Mouse (Mus musculus) gastrocnemius, adult 18-20 months (tissue): ENCODE measurements at regions not wholly inside any gene's neighbourhood (a gene's known extent, or its start where the extent isn't known, plus 50 kb on each side); places are given as distances from the start of the nearest gene placed in this dataset.

Source experiments
- DNase-seq: peaks from one replicate; pipeline ENCODE4 v3.0.0; 2021; ENCODE audit warnings: low spot score

DNA sequence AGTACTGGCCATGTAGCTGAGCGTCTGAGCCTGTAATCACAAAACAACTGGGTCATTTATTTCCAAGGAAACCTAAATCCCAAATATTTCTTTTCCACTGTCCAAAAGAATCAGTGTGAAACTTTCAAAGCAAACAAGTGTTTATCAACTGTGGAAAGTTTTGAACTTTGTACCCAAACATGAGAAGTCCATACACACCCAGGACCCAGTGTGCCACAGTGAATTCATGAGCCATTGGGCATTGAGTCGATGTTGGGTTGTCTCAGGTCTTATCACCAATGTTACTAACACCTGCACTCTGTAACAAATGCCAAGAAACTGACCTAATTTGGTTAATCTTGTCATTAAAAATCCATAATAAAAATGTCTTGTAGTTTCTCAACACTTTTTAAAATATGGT is 305.8 kb upstream of the Igfbp3 start:
- no peak for DNase-seq

DNA sequence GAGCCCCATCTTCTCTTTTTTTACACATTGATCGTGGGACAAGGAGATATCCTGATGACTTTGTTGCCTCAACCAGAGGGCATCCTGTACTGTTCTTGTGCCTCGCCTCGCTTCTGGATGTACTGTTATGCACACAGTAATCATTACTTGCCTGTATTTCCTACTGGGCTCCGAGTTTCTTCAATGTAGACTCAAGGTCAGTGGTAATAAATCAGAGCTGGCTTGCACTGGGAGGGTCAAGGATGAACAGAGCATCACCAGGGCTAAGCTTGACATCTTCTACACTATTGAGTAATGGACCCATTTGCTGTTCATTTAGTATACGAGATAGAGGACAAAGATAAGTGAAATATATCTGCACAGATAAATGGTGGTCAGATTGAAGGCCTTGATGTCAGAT is 295.1 kb upstream of the Igfbp3 start:
- DNase-seq: no peak

DNA sequence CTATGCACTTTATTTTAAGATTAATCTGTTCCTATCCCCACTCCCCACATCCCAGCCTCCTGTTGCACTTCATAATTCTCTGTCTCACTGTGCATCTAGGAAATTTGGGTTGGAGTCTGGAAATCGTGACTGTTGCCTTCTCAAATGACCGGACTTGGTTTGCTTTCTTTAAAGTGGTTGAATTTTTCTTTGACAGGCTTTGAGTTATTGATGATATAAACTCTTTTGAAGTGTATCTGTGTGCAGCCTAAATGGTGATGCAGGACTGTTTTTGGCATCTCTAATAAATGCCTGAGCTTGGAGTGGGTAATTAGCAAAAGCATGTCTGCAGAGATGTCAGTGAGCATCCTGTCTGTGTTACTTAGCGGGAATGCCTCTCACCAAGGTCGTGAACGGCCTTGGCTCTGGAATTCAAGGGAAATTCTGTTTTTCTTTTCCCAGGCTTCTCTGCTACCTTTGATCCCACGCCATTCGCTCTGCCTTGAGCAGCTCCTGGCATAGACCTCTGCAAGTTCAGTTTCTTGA is 292.8 kb upstream of the Igfbp3 start:
- DNase-seq: no peak

DNA sequence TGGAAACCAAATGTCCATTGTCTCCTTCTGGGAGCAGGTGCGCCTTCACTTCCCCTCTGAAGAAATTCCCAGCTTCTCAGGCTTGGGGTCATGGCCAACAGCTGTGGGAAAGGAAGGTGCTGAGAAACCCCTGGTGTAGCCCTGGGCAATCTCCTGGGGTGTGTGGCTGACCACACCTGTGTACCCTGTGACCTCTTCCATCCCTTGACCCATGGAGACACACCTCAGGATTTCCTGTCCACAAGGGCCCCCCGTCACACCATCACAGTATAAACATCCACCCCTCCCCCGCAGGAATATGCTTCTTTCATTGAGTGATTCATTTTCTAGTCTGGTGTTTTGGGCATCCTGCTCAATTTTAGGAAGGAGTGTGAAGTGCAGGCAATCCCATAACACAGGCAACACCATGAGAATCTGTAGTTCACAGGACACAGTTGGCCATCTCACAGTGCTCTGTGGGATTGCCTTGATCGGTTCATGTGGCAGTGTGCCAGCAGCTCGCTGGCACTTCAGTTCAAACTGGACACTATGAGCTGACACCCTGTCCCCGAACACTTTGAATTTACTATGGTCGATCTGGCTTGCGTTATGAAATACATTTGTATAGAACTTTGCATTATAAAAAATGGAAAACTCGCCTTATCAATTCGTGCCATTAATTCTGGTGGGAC is 291.1 kb upstream of the Igfbp3 start:
- peak; percentile 3 for DNase-seq

DNA sequence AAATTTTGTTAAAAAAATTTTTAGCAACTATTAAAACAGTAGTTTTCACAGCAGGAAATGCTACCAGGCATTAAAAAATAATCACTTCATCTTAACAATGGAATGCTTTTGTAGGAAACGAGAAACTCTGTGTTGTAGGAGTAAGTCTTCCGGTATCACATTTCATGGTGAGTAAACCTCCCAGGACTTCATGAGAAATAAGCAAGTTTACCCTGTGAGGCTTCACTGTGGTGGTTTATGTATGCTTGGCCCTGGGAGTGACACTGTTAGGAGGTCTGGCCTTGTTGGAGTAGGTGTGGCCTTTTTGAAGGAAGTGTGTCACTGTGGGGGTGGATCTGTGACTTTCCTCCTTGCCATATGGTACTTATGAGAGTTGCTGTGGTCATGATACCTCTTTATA is 289.0 kb upstream of the Igfbp3 start:
- DNase-seq: no peak

DNA sequence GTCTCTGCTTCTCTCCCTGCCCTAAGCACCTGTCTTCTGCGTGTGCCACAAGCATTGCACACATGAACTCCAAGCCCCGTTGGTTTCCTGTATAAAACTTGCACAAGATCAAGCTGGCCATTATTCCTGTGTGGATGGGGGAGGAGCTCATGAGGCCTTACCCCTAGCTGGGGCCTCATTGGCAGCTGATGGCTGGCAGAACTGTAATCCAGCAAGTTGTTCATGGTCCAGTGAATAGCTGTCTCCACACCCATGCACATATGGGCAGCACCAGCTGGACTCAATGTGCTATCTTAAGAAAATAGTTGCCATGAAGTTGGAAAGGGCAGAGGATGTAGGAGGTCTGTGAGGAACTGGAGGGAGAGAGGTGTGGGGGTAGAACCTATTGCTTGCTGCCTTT is 288.3 kb upstream of the Igfbp3 start:
- no peak for DNase-seq

DNA sequence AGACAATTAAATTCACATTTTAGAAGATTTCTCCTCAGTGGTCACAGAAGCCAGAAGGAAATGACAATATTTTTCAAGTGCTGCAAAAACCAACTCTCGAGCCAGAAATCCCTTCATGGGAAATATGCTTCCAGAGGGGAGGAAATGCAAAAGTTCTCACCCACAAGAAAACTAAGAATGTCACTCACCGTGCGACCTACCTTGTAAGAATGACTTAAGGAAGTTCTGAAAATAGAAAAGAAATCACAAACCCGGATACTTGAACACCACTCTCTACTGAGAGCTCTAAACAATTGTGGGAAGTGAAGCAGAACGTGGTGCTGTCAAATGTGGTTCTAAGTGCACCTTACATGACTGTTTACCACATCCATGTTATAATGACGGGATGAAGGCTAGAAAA is 284.1 kb upstream of the Igfbp3 start:
- DNase-seq: no peak

DNA sequence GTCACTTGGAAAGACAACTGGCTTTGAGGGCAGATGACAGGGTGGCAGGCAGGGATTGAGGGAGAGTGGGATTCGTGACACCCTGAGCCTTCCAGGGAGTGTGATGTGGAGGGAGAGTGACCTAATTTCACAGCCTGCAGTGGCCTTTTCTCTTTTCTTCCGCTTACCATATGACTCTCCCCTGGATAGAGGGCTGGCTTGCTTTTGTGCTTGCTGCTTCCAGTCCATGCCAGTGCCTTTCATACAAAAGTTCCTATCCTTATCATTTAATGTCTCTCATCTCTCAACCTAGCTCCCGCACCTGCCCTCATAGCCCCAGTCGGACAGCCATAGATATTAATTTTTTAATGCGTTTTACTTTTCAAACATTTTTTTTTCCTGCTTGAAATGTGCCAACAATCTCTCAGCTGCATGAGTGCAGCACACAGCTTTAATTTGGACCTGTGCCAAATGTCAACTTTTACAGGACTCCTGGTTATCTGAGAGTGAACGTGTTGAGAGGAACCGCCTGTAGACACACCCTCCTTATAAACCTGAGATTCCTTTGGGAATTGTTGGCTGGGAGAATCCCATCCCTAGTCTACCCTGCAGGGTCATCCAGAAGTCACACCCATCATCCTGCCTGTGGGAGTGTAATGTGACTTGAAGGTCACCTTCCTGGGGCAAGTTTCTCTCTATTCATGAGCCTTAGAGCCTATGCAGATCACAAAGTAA is 260.3 kb upstream of the Igfbp3 start:
- no peak for DNase-seq

DNA sequence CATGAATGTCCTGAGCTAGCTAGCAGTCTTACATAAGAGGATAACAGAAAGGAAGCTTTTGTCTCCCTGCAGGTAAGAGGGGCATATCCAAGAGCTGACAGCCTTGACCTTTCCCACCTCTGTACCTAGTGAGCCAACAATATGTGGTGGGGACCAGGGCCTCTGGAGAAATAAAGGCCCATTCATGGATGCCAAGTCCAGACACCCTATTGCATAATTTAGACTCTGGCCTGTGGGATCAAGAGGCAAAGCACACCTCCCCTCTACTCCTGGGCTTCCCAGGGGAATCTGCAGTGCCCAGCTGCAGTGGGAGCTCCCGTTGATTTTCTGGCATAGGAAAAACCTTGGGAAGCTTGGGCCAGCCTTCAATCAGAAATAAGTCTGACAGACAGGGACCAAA is 251.8 kb upstream of the Igfbp3 start:
- DNase-seq: no peak

DNA sequence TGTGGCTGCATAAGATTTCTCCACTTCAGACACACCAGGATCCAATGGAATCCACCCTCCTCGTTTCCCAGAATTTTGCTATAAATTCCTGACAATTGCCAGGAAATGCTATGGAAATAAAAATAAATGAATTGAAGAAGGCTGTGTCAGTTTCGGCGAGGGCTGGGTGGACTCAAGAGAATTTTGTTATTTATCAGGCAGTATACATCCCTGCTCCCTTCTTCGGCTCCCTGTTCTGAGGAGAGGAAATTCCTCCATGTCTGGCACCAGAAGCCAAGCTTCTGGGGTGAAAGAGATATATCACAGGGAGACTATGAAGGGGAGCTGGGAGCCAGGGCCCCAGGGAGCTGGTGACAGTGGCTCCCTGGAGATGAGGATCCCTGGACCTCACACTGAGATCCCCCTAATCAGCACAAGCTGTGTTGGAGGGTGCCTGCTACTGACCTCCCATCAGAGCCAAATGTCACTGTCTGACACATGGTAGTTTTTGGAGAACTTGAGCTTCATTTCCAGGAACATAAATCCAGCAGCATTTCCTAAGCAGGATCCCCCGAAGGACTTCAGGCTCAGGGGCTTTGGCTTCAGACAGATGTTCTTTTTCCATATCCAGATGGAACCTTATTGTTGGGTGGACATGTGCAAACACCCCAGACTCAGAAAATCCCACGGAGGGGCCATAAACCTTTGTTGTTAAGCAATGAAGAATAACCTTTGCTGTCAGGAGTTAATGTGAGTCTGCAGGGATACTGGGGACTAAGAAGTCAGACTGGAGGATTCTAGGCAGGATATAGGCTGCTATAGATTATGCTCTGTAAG is 248.4 kb upstream of the Igfbp3 start:
- DNase-seq: no peak

DNA sequence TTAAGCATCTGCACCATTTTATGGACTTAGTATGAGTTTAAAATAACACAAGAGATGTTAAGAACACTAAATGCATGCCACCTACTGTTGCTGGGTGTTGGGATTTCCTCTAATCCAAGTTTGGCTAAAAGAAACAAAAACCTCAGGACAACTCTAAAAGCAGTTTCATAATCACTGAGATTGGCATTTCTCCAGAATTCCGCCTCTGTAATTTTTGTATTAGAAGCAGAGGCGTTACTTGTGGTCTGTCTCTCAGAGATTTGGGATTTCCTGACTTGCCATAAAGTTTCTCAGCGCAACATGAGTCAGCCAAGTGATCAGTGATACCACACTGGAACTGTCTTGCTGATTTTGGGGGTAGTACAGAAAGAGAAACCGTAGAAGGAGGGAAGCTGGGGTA is 238.0 kb upstream of the Igfbp3 start:
- peak; percentile 2 for DNase-seq

DNA sequence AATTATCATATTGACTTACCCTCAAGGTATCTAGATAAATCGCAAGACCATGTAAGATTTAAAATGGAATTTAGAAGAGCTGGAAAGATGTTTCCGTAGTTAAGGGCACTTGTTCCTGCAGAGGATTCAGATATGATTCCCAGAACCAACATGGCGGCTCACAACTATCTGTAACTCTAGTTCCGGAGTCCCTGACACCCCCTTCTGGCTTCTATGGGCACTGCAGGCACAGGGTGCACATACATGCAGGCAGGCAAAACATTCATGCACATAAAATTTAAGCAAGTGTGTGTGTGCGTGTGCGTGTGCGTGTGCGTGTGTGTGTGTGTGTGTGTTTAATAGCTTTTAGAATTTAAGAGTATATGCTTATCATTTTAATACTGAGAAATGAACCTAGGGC is 230.8 kb upstream of the Igfbp3 start:
- DNase-seq: no peak

DNA sequence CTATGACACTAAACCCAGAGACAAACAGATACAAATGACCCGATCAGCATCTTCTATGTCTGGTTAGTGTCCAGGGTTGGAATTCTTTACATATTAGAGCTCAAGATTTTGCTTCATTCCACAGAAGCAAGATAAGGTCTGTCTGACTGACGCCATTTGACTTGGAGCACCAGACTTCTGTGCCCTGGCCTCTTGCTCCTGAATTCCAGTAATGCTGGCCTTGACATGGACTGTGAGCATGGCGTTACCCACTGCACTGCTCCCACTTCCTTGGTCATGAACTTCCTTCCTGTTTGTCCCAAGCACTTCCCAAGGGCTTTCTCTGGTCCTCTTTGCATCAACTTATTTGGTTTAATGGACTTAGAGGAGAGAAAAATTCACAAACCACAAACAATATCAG is 225.6 kb upstream of the Igfbp3 start:
- no peak for DNase-seq

DNA sequence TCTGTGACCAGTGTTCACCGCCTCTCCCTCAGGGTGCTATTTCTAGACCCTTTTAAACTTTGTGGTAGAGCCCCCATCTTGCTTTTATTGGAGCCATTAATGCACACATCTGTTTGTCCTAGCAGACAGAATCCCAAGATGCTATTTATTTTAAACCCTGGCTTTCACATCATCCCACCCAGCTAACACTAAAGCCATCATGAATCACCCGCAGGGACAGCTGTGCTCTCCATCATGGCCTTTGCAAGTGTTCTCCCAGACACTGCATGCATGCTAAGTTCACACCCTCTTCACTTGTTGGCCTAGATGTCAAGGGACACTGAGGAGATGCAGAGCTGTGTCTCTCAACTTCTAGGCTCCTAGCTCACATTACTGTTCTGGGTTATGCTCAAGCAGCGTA is 220.9 kb upstream of the Igfbp3 start:
- no peak for DNase-seq

DNA sequence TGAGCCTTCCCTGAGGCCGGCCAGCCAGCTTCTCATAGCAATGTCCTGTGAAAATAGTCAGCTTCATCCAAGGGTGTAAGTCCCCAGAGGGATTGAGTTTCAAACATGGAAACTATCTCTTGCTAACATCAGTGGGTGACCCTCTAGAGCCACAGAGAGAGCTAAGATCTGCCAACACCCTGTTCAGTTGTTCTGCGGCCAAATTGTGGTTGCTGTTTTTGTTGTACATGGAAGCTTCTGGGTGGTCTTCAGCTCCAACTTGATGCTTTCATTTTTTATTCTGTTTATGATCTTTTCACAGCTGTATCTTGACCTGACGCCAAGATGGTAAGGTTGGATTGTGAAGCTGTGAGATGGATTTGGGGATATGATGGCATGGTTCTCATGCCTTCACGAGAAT is 214.0 kb upstream of the Igfbp3 start:
- DNase-seq: no peak

DNA sequence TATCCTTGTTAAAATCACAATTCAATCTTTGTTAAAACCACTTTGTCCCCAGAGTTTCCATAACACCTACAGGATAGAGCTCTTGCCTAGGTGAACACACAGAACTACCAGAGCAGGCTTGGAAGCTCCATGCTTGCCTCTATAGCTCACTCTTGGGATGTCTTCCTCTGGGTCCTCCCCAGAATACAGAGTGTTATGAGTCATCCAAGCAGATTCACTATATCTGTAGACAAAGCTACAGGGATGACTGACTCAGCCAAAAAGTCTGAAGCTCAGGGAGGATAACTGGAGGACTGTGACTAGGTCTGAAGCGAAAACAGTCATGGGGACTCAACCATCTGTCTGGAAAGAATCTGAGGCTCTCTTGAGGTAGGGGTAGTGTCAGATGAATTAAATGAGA is 211.5 kb upstream of the Igfbp3 start:
- no peak for DNase-seq

DNA sequence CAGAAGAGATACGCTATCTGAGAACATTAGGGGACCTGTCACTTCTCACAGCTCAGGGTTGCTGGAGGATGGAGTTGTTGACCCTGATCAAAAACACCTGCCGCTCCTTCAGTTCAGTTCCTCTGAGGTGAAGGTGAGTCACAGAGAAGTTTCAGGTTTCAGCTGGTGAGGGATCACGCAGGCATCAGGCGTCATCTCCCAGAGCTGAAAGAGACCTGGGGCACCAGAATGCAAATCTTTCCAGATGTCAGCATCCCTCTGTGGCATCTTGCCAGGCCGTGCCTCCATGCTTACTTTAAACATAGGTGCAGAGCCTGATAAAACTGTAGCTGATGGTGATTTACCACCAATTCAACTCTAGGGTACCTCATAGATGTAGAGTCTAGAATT is 210.4 kb upstream of the Igfbp3 start:
- DNase-seq: no peak

DNA sequence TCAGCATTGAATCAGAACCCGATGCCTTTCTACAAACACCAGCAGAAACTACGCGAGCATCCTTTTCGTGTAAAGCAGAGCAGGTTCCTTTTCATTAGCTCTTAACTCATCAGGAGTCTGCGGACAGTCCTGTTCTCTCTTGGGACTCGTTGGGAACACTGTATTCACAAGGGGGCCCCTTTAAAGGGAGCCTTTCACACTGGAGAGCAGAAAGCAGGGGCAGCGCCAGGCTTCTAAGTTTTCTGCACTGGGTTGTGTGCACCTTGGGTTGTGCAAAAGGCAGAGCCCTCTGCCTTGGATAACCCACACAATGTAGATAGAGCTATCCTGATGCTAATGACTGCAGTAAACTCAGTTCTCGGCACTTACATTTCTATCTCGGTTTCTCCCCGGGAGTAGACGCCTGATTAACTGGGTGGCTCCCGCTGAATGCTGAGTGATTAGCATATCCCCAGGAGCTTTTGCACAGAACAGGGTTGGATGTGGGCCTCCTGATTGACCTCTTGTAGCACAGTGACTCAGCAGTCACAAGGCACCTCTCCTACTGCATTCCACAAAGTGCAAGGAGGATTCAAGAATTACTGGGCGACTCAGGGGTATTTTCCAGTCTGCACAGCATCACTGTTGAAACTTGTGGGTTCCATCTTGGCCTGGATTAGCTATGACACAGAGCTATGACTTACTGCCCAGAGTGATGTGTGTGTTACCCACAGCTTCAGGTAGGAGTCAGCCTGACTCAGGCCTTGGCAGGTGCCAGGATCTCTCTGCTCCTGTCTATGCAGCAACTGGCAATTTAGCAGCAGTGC is 209.8 kb upstream of the Igfbp3 start:
- peak; percentile 39 for DNase-seq

DNA sequence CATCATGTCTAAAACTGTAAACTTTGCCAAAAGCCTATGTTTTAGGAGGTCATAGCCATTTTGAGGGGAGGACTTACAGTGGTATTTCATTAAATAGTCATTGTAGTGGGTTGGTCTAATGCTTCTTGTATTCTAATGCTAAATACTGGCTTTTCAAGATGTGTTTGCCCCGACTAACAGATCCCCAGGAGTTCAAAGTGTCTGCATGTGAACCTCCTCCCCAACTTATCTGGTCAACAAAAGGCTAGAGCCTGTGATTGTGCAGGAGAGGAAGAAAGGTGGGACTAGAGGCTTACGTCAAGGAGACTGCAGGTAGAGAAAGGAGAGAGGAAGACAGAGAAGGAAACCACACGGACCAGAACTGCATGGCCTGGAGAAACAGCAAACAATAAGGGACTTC is 198.9 kb upstream of the Igfbp3 start:
- no peak for DNase-seq

DNA sequence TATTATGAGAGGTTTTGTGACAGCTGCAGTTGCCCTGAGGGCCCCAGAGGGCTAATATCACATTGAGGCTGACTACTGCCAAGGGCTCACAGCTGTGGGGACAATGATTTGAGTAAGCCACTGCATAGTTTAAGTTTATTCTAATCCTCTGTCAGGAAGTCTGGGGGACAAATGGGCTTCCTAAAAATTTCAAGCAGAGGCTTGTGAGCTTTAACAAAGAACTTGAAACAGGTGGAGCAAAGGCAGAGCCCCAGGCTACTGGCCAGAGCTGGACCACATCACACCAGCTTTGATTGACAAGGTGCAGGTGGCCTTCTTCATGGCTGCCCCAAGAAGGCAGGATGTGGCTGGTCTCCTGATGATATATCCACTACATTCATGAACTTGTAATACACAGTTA is 195.3 kb upstream of the Igfbp3 start:
- no peak for DNase-seq

DNA sequence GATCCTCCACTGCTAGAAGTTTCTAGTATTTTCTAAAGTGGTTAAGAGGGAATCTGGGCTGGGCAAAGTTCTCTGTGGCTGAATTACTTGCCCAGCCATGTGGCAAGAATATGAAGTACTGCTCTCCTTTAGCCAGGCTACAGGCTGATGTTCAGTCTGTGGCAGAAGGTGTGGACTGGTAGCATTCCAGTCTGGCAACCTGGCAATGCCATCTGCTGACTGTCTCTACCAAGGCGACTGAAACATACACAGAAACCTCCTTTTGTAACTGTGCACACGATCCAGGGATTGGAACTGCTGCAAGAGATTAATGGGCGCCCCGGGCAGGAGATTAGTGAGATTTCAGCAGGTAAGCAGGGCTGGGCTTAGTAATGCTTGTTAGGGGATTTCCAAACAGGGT is 190.9 kb upstream of the Igfbp3 start:
- DNase-seq: no peak

DNA sequence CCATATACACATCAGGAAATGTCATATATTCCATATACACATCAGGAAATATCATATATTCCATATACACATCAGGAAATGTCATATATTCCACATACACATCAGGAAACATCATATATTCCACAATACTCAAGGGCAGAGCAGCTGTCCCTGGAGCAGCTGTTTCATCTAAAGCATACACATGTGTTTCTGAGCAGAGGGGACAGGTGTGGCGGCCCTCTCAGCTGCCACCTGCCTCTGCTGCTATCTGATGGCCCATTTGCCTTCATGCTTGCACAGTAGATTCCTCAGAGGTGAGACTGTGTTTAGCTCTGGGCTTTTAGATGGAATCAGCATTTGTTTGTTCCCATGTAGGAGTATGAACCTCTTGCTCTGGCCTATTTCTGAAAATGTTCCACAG is 158.1 kb upstream of the Igfbp3 start:
- no peak for DNase-seq
